Mouse (Mus musculus) frontal cortex, postnatal 36 days (tissue): ENCODE measurements around the gene Grik4.

Experiments
- DNase-seq, 2 experiments: peaks; one replicate each; pipeline ENCODE4 v3.0.0; 2022; ENCODE audit warnings: low spot score in 2 of 2

Grik4 gene

GRCm38 (mm10) chr9:42943781-42944535 lies at the start of gene Grik4:
Gene Grik4 (minus strand): TSS chr9:42944493.
- DNase-seq, result peak in 1 of 2 experiments; percentile 40

DNA sequence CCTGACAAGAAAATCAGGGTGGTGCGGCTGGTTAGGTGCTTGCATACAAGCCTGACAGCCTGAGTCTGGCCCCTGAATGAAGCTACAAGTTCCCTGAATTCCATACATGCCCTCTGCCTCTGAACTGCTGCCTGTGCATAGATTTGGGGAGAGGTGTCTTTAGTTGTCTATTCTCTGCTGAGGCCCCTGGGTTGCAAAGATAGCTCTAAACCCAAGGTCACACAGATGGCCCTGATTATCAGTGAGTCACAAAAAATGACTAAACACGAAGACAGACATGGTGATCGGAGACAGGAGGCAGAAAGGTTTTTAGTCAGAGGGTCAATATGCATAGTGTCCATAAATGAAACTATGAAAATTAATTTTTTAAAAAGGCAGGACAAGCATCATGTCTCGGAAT lies 49.4 kb upstream of the Grik4 start:
- DNase-seq, result no peak

- peak in 1 of 2 experiments; percentile 37 for DNase-seq
Observed at GRCm38 (mm10) chr9:42987988-42988387, 43.7 kb upstream of the Grik4 start.

DNA sequence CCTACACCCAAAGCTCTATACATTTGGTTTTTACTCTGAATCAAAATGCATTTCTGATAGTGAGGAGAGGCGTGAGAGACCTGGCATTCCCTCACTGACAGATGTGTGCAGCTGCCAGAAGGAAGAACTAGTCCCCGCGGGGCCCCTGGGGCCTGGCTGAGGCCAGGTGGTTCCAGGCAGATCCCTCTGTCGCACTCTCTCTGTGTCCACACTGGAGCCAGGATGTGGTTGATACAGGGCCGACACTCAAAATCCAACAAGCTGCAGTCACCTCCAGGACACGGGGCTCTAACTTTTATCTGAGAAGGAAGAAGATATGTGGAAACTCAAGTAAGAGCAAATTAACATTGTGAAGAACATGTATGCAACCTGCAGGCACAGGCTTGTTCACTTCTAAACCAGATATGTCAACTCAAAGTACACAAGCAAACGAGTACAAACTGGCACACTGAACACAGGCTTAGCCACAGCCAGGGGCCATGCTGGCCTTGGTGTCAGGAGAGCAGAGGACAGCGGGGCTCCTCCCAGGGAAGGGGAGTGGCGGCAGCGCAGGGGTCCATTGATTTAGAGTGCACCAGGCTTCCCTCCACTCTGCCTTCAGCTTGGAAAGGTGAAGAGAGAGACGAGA lies 24.7 kb upstream of the Grik4 start:
- DNase-seq, result no peak

DNA sequence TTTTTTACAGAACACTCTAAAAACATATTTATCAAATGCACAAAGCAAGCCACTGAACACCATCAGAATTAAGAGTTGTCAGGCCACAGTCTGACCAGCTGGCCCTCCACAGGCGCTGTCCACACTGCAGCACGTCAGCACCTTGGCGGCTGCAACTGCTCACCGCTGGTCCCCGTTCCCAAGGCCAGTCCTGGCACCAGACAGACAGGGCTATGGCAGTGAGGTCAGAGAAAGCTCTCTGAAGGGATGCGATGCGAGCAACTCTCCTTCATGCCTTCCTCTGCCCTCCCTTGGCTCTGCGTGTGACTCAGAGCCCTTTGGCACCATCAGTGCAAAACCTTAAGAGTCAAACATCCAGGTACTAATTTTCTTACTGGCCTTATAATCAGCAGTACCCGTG lies 23.4 kb upstream of the Grik4 start:
- no peak for DNase-seq

DNA sequence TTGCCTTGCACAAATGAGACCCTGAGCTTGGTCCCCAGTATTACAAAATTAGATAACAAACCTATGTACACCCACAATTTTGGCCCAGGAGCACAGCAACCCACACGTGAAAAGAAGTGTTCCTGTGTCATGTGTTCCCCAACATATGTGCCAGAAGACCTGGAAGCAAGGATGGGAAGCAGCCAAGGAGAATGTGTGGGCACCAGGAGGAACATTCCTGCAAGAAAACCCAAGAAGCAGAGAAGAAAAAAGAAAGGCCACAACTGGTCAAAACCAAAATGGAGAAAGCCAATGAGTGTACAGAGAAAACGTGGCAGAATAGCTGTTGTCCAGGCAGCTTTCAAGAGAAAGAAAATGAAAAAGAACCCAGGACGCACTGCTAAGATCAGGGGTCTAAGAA lies 20.5 kb upstream of the Grik4 start:
- peak in 1 of 2 experiments; percentile 67 for DNase-seq

DNA sequence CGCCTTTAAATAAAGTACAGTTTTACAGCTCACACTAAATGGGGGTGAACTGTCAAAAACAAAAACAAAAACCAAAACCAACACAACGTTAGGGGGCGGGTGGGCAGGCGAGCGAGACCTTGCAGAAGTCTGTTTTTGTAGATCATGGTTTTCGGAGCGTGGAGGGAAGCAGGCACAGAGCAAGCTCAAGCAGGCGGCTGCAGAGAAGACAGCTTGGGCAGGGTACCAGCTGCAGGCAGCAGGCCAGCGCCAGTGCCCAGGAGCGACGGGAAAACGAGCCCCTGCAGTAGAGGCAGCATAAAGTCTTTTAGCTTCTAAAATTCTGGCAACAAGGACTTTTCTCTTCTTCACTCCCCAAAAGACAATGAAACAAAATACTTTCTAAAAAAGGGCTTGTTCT lies 20.1 kb upstream of the Grik4 start:
- DNase-seq, result peak; percentile 70 to 73

DNA sequence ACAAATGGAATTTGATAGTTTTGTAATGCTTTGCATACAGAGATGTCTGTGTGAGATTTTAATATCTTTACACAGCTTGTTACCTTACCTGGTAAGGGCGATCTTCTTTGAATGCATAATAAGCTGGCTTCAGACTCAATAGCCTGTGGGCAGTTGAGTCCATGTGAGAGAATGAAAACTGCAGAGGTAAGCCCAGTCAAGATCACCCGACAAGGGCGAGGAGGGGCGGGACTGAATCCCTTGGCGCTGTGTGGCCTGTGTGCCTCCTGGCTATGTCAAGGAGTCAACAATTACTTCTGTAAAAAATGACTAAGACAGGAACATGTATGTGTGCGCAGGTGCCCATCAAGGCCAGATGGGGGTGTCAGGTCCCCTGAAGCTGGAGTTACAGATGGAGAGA lies 18.2 kb upstream of the Grik4 start:
- DNase-seq, result no peak

DNA sequence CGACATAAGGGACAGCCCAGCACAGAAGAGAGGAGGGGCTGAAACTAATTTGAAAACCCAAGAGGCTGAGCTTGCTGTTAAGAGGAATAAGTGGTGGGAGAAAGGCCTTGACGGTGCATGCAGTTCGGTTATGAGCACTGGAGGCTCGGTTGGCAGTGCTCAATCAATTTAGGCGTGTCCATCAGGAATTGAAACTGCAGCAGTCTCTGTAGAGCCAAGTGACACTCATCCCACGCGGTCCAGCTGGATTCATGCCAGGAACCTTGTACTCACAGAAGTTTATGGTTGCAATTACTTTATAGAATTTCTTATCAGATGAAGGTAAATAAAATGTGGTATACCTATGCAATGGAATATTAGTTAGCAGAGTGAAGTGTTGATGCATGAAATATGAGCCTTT lies 14.1 kb upstream of the Grik4 start:
- no peak for DNase-seq

DNA sequence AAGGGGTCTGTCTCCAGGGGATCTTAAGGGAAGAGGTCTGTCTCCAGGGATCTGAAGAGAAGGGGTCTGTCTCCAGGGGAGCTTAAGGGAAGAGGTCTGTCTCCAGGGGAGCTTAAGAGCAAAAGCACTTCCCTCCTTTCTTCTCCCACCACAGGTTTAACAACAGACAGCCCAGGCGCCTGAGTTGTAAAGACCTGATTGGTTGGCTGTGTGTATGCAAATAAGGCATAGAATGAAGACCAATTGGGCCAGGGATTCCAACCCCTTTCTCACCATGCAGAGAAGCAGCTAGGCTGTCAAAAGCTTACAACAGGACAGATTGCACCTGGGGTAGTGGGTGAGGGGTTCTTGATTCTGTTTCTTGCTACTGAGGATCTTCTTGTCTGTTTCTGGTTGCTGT lies 4.1 kb upstream of the Grik4 start:
- no peak for DNase-seq

- no peak for DNase-seq
Observed at GRCm38 (mm10) chr9:42945174-42945573, 881 bp upstream of the Grik4 start.

- peak; percentile 79 to 81 for DNase-seq
Observed at GRCm38 (mm10) chr9:42944536-42945006, 278 bp upstream of the Grik4 start.

DNA sequence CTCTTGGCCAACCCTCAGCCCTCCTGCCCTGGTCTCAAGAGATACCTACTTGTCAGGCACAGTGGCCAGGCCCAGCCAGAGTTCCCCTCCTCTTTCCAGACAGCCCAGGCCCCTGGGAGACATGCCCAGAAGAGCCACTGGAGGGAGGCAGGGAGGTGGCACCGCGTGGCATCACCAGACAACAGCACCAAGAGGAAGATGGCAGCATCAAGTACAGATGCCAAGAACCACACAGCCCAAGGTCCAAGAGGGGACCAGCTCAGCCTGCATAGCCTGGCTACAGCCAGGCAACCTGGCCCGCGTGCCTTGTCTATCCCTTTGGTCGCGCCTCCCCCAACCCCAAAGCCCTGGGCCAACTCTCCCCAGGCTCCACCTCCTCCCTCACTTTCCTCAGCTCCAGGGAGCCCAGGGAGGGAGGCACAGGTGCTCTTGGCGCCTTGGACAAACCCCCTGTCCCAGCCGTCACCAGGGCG lies 1.2 kb downstream of the Grik4 start:
- DNase-seq, result peak; percentile 29 to 48

- DNase-seq, result no peak
Observed at GRCm38 (mm10) chr9:42942148-42942547, 2.1 kb downstream of the Grik4 start.

DNA sequence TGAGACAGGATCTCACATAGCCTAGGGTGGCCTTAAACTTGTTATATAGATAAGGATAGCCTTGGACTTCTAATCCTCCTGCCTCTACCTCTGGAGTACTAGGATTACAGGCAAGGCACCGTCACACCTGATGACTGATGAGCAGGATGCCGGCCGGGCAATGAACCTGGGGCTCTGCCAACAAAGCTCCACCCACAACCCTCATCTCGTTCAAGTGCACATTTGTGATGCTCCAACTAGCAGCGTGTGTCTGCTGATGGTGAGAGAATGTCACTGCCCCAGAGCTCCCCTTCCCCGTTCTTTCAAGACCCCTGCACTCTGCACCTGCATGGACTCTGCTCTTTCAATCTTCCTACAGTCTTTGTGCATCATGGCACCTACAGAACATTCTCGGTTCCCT lies 12.1 kb downstream of the Grik4 start:
- DNase-seq, result no peak

GRCm38 (mm10) chr9:42927498-42927897 lies 16.8 kb downstream of the Grik4 start:
- DNase-seq, result no peak

DNA sequence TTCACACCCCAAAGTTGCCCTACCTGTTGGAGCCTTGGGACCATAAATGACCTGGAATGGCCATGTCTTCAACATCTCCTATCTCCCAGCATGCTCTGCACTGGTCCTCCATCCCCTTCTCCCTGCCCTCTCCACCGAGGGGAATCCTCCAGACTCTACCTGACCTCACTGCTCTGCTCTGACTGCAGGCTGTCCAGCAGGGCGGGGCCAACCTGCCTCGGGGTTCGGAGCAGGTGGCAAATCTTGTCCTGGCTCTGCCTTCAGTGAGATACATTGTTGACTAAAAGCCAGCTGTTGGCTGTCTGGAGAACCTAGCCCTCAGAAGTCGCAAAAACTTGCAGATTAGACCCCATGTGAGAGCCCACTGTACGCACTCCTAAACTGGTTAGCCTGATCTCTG lies 17.7 kb downstream of the Grik4 start:
- DNase-seq, result no peak

DNA sequence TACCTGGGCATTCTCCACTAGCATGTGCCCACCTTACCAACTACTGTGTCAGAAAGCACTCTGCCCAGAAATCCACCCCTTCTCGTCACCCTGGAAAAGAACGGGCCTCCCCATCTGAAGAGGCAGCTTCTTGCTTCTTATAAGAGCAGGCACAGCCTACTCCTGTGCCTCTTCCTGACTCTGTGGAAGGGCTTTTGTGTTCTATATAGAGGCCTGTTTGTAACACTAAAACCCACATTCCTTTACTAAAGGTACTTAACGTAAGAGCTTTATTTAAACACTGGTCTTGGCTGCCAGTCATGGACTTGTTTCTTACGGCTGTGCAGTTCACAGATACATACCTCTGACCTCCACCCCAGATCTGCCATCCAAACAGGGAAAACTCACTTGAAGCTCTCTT lies 22.5 kb downstream of the Grik4 start:
- no peak for DNase-seq

GRCm38 (mm10) chr9:42920190-42920589 lies 24.1 kb downstream of the Grik4 start:
- no peak for DNase-seq

DNA sequence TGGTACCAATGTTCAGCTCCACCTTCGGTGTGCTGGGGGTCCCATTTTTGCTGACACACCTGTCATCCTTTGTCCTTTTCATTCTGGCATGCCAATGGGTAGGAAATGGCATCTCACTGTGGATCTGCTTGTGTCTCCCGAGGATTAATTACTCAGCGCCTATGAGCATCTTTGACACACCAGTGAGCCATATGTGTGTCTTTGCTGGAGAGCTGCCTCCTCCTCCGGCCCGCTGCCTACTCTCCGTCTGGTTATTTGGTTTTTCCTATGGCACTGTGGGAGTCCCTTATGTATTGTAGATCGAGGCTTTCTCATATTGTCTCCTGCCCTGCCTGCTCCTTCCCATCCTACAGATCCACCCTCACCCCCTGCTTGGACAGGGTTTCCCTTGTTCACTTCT lies 26.4 kb downstream of the Grik4 start:
- peak; percentile 61 to 72 for DNase-seq

- no peak for DNase-seq
Observed at GRCm38 (mm10) chr9:42913201-42913600, 31.1 kb downstream of the Grik4 start.

- DNase-seq, result no peak
Observed at GRCm38 (mm10) chr9:42908657-42909313, 35.5 kb downstream of the Grik4 start.

GRCm38 (mm10) chr9:42906995-42907394 lies 37.3 kb downstream of the Grik4 start:
- no peak for DNase-seq
